Mouse (Mus musculus): ENCODE measurements around the gene Dynlt1c. TPM values are rescaled to one million over a fixed set of nuclear protein-coding genes. Genes with fewer than 3 reads are reported as not detected.
"Not testable (repeated sequence)": the region's sequence is repeated elsewhere in the genome, so short reads cannot be mapped to it uniquely, and the experiment has no call there.

Gene Dynlt1c
- total RNA-seq (2021) = 1 to 10 TPM; 3.7 to 5.8 TPM

DNA sequence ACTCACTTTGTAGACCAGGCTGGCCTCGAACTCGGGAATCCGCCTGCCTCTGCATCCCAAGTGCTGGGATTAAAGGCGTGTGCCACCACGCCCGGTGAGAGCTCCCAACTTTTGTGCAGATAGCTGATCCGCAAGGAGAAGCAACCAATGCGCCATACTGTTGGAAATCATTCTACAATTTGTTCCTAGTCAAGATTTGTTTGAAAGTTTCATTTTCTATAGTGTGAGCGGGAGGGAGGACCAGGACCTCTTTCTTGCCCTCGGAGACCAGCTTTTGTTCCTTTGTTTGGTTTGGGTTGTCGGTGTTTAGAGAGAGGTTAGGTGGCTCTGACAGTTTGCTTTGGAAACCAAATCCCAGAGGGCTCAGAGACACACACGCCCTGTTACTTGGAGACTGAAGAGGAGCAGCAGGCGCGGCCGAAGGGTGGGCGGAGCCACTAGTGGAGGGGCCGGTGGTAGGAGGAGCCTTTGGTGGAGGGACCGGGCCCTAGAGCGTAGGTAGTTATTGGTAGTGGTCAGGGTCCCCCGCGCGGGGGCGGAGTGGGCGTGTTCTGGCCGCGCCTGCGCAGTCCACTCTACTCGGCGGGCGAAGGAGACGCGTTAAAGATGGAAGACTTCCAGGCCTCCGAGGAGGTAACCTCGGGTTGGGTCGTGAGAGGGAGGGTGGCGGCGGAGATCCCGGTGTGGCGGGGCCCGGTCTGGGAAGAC is at the start of gene Dynlt1c:
TSS of gene Dynlt1c (plus strand) at position 468 of the 708 bp plus-strand sequence.
- intact Hi-C loops (cut with DNase I) = not testable (repeated sequence)

DNA sequence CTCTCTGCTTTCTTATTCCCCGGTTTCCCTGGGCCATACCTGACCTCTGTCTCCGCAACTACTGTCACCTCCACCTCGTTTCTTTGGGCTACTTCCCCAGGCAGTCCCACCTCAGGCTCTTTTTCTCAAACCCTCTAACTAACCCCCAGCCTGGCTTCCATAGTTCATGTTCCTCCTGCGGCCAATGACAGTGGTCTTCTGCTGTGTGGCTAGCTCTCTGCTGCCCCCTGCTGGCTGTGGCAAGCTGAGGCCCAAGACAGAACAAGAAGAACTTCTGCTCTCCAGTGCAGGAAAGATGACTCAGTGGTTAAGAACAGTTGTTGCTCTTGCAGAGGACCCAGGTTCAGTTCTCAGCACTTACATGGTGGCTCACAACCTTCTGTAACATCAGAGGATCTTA is 47.7 kb upstream of the Dynlt1c start:
- DNase-seq; intact Hi-C loops (cut with DNase I): not testable (repeated sequence)

More for the DNA sequence above, at the start of gene Dynlt1c:
- DNase-seq = peak; percentile 77 to 86

DNA sequence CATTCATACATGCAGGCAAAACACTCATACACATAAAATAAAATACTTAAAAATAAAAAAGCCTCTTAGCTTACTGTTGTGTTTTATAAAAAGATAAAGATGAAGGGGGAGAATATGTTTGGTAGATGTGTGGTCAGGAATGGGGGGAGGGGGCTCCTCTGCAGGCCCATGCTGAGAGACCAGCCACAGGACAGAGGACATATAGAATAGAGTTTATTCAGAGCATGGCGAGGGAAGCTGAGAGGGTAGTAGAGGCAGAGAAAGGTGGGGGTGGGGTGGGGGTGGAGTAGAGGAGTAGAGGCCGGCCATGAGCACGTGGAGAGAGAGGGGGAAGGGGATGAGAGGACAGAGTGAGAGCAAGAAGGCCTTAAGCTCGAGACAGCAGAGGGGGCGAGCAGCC is 47.2 kb upstream of the Dynlt1c start:
- intact Hi-C loops (cut with DNase I); DNase-seq: not testable (repeated sequence)

DNA sequence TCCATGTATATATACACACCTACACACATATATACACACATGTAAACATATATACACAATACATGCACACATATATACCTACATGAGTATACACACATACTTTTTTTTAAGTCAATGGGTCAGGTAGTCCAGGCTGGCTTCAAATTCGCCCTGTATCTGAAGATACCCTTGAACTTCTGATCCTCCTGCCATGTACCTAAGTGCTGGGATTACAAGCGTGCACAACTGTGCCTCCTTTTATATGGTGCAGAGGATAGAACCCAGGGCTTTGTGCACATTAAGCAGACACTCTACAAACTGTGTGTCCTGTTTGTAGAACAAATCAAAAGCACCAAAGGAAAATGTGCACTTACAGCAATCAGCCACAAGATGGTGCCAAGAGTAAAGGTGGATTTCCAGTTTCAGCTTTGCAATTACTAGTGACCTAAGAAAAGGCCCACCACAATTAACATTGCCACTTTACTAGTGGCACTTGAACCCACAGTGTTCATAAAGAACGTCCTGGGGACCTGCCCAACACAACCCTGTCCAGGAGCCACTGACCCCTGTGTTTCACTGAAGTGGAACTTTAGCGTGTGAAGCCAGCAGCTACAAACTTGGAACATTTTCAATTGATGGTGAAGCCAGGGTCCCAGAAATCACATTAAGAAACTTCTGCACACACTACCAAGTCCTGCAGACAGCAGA is 41.9 kb upstream of the Dynlt1c start:
- intact Hi-C loops (cut with DNase I); DNase-seq: not testable (repeated sequence)

DNA sequence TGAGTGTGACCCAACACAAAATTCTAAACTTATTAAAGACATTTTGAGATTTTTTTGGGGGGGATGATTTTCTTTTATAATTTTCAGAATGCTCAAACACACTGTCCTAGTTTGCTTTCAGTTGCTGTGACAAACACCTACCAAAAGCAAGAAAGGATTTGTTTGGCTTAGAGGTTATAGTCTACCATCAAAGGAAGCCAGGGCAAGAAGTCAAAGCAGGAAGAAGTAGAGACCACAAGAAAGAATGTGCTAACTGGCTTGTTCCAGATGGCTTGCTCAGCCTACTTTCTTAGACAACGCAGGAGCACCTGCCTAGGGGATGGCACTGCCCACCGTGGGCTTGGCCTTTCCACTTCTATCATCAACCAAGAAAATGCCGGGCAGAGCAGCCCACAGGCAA is 36.6 kb upstream of the Dynlt1c start:
- intact Hi-C loops (cut with DNase I); DNase-seq: not testable (repeated sequence)

DNA sequence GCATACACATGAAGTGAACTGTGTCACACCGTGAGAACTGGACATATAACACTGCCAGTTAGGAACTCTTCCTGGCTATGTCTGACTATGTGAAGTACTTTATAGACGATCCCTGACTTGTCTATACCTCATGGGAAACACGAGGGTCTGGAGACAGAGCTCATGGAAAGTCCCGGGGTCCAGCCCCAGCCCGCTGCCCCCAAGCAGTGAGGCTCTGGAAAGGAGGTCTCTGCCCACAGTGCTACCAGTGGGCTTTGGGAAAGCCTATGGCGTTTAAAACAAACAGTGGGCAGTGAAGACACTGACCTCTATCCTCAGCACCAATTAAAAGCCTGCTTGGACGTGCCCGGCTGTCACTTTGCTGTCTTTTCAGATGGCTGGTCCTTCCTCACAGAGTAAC is 33.6 kb upstream of the Dynlt1c start:
- DNase-seq; intact Hi-C loops (cut with DNase I): not testable (repeated sequence)

DNA sequence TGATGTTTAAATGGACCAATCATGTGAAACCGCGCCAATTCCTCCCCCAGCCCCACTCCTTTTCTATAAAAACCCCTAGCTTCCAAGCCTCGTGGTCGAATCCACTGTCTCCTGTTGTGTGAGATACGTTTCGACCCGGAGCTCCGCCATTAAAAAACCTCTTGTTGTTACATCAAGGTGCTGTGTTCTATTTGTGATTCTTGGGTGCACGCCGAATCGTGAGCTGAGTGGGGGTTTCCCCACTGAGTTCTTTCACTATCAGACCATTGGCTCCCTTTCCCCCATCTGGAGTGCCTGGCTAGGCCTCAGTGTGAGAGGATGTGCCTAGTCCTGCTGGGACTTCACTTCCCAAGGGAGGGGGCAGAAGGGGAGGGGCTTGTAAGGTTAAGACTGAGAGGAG is 30.2 kb upstream of the Dynlt1c start:
- DNase-seq; intact Hi-C loops (cut with DNase I): not testable (repeated sequence)

DNA sequence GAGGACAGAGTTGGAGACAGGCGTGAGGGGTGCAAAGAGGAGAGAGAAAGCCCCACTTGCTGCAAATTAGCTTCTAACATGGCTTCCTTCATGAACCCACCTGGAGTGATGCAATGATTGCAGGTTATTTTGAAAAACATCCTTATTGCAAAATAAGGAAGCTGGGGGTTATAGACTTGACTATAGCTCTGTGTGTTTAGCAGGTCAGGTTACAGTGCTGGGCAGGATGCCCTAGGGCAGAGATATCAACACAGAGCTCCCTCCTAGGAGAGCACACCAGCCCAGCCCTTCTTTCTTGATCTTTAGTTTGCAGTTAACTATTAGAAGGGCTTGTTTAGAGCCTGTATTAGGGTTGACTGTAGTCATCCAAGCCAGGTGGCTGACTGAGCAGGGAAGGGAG is 29.3 kb upstream of the Dynlt1c start:
- intact Hi-C loops (cut with DNase I); DNase-seq: not testable (repeated sequence)

DNA sequence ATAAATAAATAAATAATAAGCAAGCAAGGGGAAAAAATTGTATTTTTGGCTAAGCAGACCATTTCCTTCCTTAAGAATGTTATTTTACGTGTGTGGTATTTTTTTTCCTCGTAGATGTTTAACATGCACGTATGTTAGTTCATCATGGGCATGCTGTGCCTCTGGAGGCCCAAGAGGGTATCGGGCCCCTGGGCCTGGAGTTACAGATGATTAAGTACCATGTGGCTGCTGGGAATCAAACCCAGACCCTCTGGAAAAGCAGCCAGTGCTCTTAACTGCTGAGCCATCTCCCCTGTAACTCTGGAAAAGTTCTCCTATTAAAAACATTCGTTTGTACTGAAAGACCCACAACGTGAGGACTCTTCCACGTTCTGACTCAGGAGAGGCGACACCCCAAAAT is 26.1 kb upstream of the Dynlt1c start:
- DNase-seq; intact Hi-C loops (cut with DNase I): not testable (repeated sequence)

DNA sequence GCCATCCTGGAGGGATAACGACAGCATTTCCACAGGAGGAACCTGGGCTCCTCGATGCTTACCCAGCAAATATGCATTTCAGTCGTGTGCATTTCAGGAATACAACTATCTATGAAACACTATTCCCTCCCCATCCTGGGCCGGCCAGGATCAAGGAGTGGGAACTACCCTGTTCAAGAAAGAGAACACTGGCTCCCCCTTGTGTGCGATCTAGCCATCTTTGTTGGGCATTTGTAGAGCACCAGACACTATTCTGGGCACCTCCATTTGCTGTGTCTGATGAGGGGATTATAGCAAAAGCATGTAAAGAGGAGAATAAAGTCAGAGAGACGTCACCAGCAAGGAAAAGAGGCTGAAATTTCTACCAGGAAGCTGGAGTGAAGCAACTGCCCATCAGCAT is 12.8 kb upstream of the Dynlt1c start:
- intact Hi-C loops (cut with DNase I); DNase-seq: not testable (repeated sequence)

DNA sequence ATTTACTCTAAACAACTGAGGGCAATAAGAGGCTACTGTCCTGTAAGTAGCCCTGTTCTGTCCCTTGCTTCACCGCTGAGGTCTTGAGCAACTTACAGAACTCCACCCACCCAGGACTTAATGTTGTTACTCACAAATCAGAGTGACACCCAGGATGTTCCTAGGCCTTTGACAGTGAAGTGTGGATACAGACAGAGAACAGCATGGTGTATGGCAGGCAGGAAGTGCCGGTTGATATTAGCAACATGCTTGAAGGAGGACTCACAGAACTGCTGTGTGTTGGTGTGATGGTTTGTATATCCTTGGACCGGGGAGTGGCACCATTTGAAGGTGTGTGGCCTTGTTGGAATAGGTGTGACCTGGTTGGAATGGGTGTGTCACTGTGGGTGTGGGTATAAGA is 9.4 kb upstream of the Dynlt1c start:
- intact Hi-C loops (cut with DNase I); DNase-seq: not testable (repeated sequence)

DNA sequence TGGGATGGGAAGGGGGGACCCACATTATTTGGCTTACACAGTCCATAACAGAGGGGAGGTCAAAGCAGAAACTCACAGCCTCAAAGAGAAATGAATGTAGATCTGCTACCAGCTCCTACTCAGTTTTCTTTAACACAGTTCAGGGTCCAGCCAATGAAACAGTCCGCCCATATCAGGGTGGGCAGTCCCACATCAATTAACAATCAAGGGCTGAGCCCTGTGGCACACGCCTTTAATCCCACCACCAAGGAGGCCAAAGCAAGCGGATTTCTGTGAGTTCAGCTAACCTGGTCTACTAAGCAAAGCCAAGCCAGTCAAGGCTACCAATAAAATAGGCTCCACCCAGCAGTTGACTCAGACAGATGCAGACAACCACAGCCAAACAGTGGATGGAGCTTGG is 7.6 kb upstream of the Dynlt1c start:
- DNase-seq; intact Hi-C loops (cut with DNase I): not testable (repeated sequence)

DNA sequence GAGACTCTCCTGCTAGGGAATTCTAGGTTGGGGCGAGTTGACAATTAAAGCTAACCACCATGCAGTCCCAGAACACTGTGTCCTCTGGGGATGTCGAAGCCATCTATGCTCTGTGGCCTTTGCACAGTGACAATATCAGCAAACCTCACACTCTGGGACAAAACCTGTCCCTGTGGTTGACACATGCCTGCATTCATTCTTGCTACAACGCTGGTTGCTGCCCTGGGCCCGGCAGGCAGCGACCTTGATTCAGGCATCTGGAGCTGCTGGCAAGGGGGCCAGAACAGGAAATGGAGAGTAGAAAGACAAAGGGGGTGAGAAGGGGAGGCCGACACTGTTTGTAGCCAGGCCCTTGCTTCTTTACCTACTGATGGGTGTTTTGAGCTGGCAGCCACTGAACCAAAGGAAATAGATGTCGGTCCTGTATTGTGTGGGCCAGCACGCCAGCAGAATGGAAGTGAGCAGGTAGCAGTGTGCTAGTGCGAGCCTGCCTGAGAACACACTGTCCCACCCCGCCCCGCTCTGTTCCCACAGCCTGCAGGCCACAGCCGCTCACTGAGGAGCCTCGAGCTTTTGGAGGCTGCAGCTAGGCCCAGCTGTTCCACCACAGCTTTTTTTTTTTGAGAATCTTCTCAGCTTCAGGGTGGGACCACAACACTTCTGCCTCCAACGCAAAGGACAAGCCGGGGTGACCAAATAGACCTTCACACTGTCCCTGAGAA is 5.5 kb upstream of the Dynlt1c start:
- DNase-seq = peak; percentile 62 to 67
- intact Hi-C loops (cut with DNase I) = not testable (repeated sequence)

DNA sequence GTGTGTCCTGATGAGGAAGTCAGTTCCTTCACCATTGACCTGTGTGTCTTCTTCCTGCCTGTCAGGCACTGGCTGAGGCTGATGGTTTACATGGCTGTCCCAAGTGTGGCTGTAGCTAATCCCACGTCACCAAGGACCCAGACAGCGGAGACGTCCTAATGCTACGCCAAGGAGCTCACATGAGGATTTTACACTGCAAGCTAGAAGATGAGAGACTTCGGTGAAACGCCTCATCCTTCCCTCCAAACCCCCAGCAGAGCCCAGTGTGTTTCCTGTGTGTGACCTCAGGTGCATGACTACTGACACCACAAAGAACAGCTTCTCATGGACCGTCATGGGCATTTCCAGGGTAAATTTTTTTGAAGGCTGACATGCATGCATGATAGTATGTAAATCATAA is 3.1 kb upstream of the Dynlt1c start:
- DNase-seq; intact Hi-C loops (cut with DNase I): not testable (repeated sequence)

DNA sequence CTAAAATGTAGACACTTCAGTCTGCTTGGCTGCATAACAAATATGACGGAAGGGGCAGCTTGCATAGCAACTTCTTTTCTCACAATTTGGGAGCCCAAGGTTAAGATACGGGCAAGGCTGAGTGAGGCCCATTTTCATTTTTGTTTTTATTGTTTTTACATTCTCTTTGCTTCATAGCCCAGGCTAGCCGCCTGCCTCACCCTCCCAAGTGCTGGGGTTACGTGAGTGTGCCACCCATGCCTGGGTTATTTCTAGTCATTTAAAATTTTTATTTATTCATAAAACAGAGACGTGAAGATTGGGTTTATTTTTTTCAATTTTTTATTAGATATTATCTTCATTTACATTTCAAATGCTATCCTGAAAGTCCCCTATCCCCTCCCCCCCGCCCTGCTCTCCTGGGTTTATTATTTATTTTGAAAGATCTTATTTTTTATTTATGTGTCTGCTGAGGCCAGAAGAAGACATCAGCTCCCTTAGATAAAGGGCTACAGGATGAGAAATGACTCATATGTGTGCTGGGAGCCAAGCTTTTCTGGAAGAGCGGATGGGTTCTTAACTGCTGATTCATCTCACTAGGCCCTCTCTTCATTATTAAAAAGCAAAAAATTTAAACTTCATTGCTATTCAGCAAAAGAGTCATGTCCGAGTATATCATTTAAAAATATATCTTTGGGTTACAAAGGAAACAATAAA is 1.1 kb upstream of the Dynlt1c start:
- peak; percentile 63 for DNase-seq
- intact Hi-C loops (cut with DNase I) = not testable (repeated sequence)

DNA sequence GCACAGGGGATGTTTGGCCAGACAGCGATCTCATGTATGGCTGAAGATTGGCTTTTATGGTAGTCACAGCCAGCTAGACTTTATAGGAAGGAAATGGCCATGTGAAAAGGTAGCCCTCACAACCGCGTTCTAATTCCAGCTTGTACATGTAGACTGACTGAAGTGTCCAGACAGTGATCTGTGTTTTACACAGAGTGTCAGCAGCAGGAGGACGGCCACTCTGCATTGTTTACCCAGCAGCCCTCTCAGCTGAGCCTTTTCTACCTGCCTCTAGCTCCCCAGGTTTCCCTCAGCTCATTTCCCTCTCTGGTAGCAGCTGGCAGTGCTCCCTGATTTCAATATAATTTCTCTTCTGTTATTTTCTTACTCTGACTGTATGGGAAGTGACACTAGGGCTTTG is 734 bp downstream of the Dynlt1c start:
- intact Hi-C loops (cut with DNase I); DNase-seq: not testable (repeated sequence)

DNA sequence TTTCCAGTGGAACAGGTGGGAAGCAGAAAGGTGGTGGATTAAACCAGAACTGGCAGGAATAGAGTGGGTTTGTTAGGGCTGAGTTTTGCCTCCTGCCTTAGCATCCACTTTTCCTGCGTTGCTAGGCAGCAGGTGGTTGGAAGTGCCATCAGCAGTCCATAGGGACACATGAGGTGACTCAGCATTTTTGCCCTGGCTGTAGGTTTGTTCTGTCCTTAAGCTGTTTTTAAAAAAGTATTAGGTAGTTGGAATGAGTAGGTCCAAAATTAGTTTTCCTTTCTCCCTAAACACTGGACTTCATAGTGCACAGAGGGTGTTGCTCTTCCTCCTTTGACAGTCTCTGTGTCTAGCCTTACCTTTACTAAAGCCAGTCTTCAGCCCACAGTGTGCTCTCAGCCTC is 3.9 kb downstream of the Dynlt1c start:
- intact Hi-C loops (cut with DNase I); DNase-seq: not testable (repeated sequence)

DNA sequence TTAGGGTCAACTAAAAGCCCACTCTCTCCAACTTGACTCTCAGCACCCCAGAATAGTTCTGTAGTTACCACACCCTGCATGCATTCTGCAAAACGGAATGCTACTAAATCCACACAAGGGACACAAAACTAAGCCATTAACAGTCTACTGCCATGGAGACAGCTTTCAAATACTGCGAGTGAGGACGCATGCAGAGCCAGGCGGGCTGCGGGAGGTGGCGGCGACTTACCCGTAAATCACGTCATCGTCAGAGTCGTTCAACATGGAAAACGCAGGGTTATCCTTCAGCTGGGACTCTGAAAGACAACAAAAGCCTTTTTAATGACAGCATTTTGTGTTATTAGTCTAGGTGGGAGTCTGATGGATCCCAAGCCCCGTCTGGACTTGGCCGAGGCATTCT is 12.1 kb downstream of the Dynlt1c start:
- DNase-seq; intact Hi-C loops (cut with DNase I): not testable (repeated sequence)

DNA sequence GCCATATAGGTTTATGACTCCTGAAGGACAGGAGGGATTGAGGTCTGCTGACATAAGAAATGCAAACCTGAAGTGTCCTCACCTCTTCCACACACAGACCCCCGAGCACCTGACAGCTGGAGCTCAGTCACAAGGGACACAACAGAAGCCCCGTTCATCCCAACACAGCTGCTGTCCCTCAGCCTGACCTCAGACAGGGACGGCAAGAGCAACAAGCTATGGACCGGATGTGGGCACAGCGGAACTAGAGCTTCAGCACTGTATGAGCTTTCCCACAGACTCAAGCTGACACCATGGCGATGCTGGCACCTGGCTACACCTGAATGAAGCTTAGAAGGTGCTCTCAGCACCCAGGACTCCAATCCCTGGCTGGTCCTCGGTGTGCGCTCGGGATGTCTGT is 12.8 kb downstream of the Dynlt1c start:
- DNase-seq; intact Hi-C loops (cut with DNase I): not testable (repeated sequence)

DNA sequence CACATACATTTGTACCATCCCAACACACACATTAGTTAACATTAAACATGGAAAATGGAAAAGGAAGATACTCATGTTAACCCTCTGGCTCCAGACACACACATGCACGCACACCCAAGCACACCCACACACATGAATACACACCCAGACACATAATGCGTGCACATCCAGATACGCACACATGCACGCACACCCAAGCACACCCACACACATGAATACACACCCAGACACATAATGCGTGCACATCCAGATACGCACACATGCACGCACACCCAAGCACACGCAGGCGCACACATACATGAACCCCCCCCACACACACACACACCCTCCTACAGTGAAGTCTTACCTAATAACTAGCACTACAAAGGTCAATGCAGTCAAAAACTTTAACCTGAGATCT is 15.3 kb downstream of the Dynlt1c start:
- intact Hi-C loops (cut with DNase I); DNase-seq: not testable (repeated sequence)

Data from heart, postnatal 10 days (tissue).